Mouse (Mus musculus) hematopoietic stem cell, adult 5-6 weeks (primary cell): ENCODE results near the gene Tmem88. TPM values are rescaled to one million over a fixed set of nuclear protein-coding genes. Genes with fewer than 3 reads are reported as not detected.
"Not testable (repeated sequence)": the region's sequence is repeated elsewhere in the genome, so short reads cannot be mapped to it uniquely, and the experiment has no call there.

Experiments
- ATAC-seq, 2 experiments: fragments of 125-278 bp in 1 of 2; replicated peaks in 1 of 2; 2 replicates each; pipeline ENCODE4 v1.8.0; 2016 to 2017; ENCODE audit warnings: inconsistent platforms in 2 of 2, mild to moderate bottlenecking in 2 of 2, moderate number of reproducible peaks in 2 of 2, low read depth in 1 of 2, moderate TSS enrichment in 1 of 2; ENCODE audit not compliant: low FRiP score in 2 of 2, poor library complexity in 2 of 2, severe bottlenecking in 2 of 2, insufficient read depth in 1 of 2, low TSS enrichment in 1 of 2
- total RNA-seq: library from RNA; stranded (forward); fragments of 172-1452, 232-1000 nt; gene quantifications from 2 replicates; pipeline ENCODE4 v1.2.3, GENCODE M21; 2017

Gene Tmem88
- total RNA-seq, 1 experiment from 2014 or later: 0.74 TPM

GRCm38 (mm10) chr11:69395634-69396373 lies 2.2 kb downstream of the Tmem88 start:
- peak; percentile 80 to 87 for ATAC-seq

- ATAC-seq: peak; percentile 63 to 66
Measured at GRCm38 (mm10) chr11:69395235-69395633, 2.8 kb downstream of the Tmem88 start, which contains the start of the genes Naa38 and Cyb5d1. Naa38 (plus strand) TSS chr11:69395487. Cyb5d1 (minus strand) TSS chr11:69395631.

- not testable (repeated sequence) for ATAC-seq
Measured at GRCm38 (mm10) chr11:69394591-69395167, 3.4 kb downstream of the Tmem88 start.

- no peak; a peak in 1 of 4 replicates for ATAC-seq
Measured at GRCm38 (mm10) chr11:69390400-69391034, 7.5 kb downstream of the Tmem88 start.

- ATAC-seq: no peak
Measured at GRCm38 (mm10) chr11:69389531-69390399, 8.3 kb downstream of the Tmem88 start.

- ATAC-seq: no peak
Measured at GRCm38 (mm10) chr11:69388680-69389079, 9.4 kb downstream of the Tmem88 start.

- ATAC-seq: no peak
Measured at GRCm38 (mm10) chr11:69386758-69387157, 11.3 kb downstream of the Tmem88 start.

- ATAC-seq: no peak
Measured at GRCm38 (mm10) chr11:69384979-69385378, 13.1 kb downstream of the Tmem88 start.

- no peak for ATAC-seq
Measured at GRCm38 (mm10) chr11:69382478-69383105, 15.4 kb downstream of the Tmem88 start.

- no peak for ATAC-seq
Measured at GRCm38 (mm10) chr11:69381356-69381755, 16.7 kb downstream of the Tmem88 start.

GRCm38 (mm10) chr11:69379600-69379999 lies 18.4 kb downstream of the Tmem88 start:
- ATAC-seq: 0 out of 4 replicates have a peak, but pooled peaks of 1 of the 2 experiments have one; percentile 32

GRCm38 (mm10) chr11:69377766-69378165 lies 20.3 kb downstream of the Tmem88 start:
- no peak for ATAC-seq

- ATAC-seq: 0 out of 4 replicates have a peak, but pooled peaks of 1 of the 2 experiments have one; percentile 30
Measured at GRCm38 (mm10) chr11:69375646-69376045, 22.4 kb downstream of the Tmem88 start.

GRCm38 (mm10) chr11:69373223-69373965 lies 24.6 kb downstream of the Tmem88 start:
- ATAC-seq: no peak

GRCm38 (mm10) chr11:69372780-69373170 lies 25.3 kb downstream of the Tmem88 start:
- ATAC-seq: no peak

GRCm38 (mm10) chr11:69372056-69372779 lies 25.8 kb downstream of the Tmem88 start:
- no peak for ATAC-seq
